Mouse (Mus musculus): ENCODE data around the gene Pou2f2. TPM values are rescaled to one million over a fixed set of nuclear protein-coding genes. Genes with fewer than 3 reads are reported as not detected.

The Pou2f2 gene
- total and polyA plus RNA-seq, 2 experiments from 2014 or later, result 6.0 to 21.2 TPM

DNA sequence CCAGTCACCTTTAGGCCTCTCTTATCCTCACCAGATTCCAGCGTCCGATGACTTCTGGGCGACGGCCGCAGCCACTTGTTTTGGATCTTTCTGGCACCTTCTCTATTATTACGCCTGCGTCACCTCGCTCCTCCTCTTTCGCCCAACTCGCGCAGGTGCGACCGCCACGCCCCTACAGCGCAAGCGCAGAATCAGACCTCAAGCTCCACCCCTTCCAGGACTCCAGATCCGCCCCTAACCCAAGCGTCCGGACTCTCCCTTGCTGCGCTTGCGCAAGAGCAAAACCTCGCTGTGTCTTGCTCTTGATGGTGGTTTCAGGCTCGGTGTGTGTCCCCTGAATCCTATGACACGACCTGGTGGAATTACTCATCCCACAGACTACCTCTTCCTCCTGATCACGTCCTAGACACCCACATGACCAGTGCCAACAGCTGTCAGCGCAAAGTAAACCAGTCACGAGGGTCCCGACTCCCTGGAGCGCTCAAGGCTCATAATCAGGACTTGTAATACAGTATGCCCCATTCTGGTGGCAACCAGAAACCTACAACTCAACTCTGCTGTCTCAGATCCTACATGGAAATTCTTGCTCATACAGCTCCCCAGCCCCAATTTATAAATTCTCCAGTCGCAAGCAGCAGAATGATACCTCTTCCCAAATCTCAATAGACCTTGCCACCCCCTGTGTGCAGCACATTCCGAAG is 40.4 kb upstream of the Pou2f2 start:
- Histone ChIP-seq H3K4me3 (ENCODE audit: low read depth, low read length) (peak overlapping the region; percentile 67), H3K9ac (peak overlapping the region; percentile 76), H3K36me3 (ENCODE audit: insufficient read depth) (peaks cover 15% of the 10 kb centered on the region; the same call in 1 of the 2 replicates), H3K27me3 (ENCODE audit: insufficient read depth, low read length) (no peaks in the 10 kb centered on the region), H3K27ac (ENCODE audit: low read depth, low read length) (peak overlapping the region; percentile 88), H3K9me3 (ENCODE audit: low read length) (no peaks in the 10 kb centered on the region), H3K4me1 (ENCODE audit: insufficient read depth) (peaks cover 12% of the 10 kb centered on the region), H3K4me2 (ENCODE audit: low read depth) (peak overlapping the region; percentile 96)
- DNase-seq (peak; percentile 95), ATAC-seq (peak; percentile 47)
- 3% methylated on average over 31 of the region's 31 CpGs for WGBS
- no peak for TF ChIP-seq CTCF (IDR thresholded peaks at IDR 0.05; ENCODE audit: low read depth)

DNA sequence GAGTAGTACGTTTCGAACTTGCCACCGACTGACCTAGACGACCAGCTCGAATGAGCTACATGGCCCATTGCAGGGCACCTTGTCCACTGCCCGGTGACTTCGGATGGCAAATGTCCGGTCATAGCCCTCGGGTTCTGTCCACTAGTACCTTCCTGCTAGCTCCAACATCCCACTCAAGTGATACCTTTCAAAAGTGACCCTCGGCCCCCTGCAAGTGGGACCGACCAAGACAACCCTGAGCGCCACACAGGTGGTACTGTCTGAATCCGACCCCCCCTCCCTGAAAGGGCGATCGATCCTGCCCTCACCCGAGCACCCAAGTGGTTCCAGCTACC is 39.9 kb upstream of the Pou2f2 start:
- DNase-seq (no peak), ATAC-seq (no peak)
- no peak for TF ChIP-seq CTCF (IDR thresholded peaks at IDR 0.05; ENCODE audit: low read depth)
- Histone ChIP-seq H3K27ac (ENCODE audit: low read depth, low read length) (peak overlapping the region; percentile 88; the same call in 1 of the 2 replicates), H3K4me2 (ENCODE audit: low read depth) (peak overlapping the region; percentile 96), H3K36me3 (ENCODE audit: insufficient read depth) (peaks cover 13% of the 10 kb centered on the region; the same call in 1 of the 2 replicates), H3K4me1 (ENCODE audit: insufficient read depth) (peaks cover 12% of the 10 kb centered on the region), H3K27me3 (ENCODE audit: insufficient read depth, low read length) (no peaks in the 10 kb centered on the region), H3K9ac (peak overlapping the region; percentile 76), H3K9me3 (ENCODE audit: low read length) (no peaks in the 10 kb centered on the region), H3K4me3 (ENCODE audit: low read depth, low read length) (peak overlapping the region; percentile 67)
- 1% methylated on average over 16 of the region's 16 CpGs for WGBS

DNA sequence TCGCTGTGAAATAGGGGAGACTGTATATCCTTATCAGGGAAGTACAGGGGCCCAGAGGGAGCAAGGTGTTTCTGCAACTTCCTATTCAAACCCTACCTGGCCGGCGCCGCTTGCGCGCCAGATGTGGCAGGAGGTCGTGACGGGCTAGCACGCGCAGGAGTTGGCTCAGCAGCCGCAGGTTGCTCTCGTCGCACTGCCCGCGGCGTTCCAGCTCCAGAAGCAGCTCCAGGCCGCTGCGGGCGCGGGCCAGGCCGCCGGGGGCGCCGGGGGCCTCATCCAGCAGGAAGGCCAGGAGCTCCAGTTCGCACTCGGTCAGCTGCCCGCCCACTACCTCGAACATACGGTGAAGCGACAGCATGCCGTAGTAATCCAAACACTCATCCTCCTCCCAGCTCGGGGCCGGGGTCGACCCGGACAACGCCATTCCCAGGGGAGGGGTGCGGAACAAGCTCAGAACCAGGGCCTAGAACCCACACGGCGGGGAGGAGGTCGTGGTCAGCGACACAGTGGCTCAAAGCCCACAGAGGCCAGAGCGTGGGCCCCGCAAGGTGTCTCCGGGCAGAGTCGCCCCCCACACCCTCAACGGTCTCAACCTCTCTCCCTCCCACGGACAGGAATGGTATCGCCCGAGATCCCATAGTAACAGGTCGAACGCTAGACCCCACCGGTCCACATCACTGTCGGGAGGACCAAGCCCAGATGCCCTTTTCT is 39.3 kb upstream of the Pou2f2 start:
- DNase-seq (peak; percentile 62), ATAC-seq (no peak)
- peak overlapping the region; percentile 67 for H3K4me3 ChIP-seq (ENCODE audit: low read depth, low read length)
- H3K4me2 ChIP-seq (ENCODE audit: low read depth), result peak overlapping the region; percentile 96
- no peaks in the 10 kb centered on the region for H3K9me3 ChIP-seq (ENCODE audit: low read length)
- no peaks in the 10 kb centered on the region for H3K27me3 ChIP-seq (ENCODE audit: insufficient read depth, low read length)
- WGBS, result 1% methylated on average over 53 of the region's 53 CpGs
- TF ChIP-seq CTCF (IDR thresholded peaks at IDR 0.05; ENCODE audit: low read depth), result peak; percentile 33; the same call in 1 of the 2 replicates
- peaks cover 12% of the 10 kb centered on the region for H3K4me1 ChIP-seq (ENCODE audit: insufficient read depth)
- H3K36me3 ChIP-seq (ENCODE audit: insufficient read depth), result peaks cover 14% of the 10 kb centered on the region; the same call in 1 of the 2 replicates
- peak overlapping the region; percentile 76 for H3K9ac ChIP-seq
- peak overlapping the region; percentile 88; the same call in 1 of the 2 replicates for H3K27ac ChIP-seq (ENCODE audit: low read depth, low read length)

DNA sequence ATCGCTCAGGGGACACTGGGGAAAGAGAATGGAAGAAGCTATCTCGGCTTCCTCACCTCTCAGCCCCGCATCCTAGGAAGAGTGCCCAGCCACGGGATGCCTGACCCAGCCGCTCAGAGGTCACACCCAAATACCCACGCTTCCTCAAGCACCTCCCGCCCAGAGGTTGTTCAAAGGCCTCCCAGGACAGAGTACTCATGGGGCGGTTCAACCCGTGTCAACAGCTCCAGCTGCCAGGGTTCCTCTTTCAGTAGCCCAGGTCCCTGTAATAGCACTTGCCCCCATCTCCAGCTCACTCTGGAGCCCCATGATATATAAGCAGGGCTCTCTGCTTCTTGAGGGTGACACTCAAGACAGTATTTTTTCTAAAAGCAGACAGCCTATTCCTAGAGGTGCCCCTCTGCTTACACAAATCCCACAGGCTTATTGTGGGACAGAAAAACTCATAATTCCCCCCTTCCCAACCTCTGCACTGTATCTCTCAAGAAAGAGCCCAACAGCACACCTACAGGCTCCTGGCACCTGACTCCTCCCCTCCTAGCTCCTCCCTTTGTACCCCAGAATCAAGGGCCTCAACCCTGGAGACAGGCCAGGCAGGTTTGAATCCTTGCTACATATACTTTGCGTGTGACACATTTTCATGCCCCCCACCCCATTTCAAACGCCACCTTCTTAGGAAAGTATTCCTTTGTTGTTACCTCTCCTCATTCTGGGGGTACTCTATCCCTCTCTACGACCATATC is 38.3 kb upstream of the Pou2f2 start:
- Histone ChIP-seq H3K4me1 (ENCODE audit: insufficient read depth) (peaks cover 12% of the 10 kb centered on the region), H3K27me3 (ENCODE audit: insufficient read depth, low read length) (no peaks in the 10 kb centered on the region), H3K27ac (ENCODE audit: low read depth, low read length) (no peak overlapping the region), H3K9me3 (ENCODE audit: low read length) (no peaks in the 10 kb centered on the region), H3K9ac (0 out of 2 replicates have a peak overlapping the region, but pooled peaks have one; percentile 76), H3K4me2 (ENCODE audit: low read depth) (0 out of 2 replicates have a peak overlapping the region, but pooled peaks have one; percentile 96), H3K4me3 (ENCODE audit: low read depth, low read length) (no peak overlapping the region), H3K36me3 (ENCODE audit: insufficient read depth) (peaks cover 16% of the 10 kb centered on the region; the same call in 1 of the 2 replicates)
- no peak for TF ChIP-seq CTCF (IDR thresholded peaks at IDR 0.05; ENCODE audit: low read depth)
- ATAC-seq (no peak), DNase-seq (no peak)
- WGBS, result 74% methylated on average over 12 of the region's 12 CpGs

DNA sequence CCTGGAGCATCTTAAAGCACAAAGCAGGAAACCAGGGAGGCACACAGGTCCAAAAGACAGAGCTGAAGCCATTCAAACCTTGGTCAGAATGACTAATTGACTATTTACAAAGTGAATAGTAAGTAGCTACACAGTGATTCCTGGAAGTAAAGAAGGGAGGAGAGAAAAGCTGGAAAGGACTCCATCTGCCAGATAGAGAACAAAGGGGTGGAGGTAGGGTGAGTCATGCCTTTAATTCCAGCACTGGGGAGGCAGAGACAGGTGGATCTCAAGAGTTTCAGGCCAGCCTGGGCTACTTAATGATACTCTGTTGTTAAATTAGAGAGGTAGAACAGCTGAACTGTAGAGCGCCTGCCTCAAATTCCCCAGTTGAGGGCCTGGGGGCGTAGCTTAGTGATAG is 34.6 kb upstream of the Pou2f2 start:
- DNase-seq, result no peak
- Histone ChIP-seq H3K4me2 (ENCODE audit: low read depth) (no peak overlapping the region), H3K27ac (ENCODE audit: low read depth, low read length) (no peak overlapping the region), H3K4me3 (ENCODE audit: low read depth, low read length) (no peak overlapping the region), H3K9me3 (ENCODE audit: low read length) (no peaks in the 10 kb centered on the region), H3K27me3 (ENCODE audit: insufficient read depth, low read length) (no peaks in the 10 kb centered on the region), H3K4me1 (ENCODE audit: insufficient read depth) (no peaks in the 10 kb centered on the region; the same call in 1 of the 2 replicates), H3K9ac (no peak overlapping the region), H3K36me3 (ENCODE audit: insufficient read depth) (peaks cover 38% of the 10 kb centered on the region)
- 81% methylated on average over 2 of the region's 2 CpGs for WGBS
- no peak for ATAC-seq
- TF ChIP-seq CTCF (IDR thresholded peaks at IDR 0.05; ENCODE audit: low read depth), result no peak

DNA sequence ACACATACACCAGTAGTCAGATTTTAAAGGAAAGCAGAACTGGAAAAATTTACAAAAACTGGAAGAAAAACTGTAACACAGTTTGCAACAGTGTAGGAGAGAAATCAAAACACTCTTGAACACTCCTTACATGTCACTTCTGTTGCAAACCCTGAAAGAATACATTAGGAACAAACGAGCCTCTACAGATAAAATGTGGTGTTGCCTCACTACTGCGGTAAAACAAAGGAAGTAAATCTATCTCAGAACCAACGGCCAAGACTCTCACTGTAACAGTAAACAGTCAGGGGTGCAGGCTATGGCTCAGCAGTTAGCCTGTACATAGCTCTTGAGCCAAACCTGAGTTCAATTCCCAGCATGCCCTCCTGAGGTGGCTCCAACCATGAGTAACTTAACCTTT is 33.6 kb upstream of the Pou2f2 start:
- 67% methylated on average over 3 of the region's 3 CpGs for WGBS
- Histone ChIP-seq H3K9ac (no peak overlapping the region), H3K27me3 (ENCODE audit: insufficient read depth, low read length) (no peaks in the 10 kb centered on the region), H3K27ac (ENCODE audit: low read depth, low read length) (no peak overlapping the region), H3K4me3 (ENCODE audit: low read depth, low read length) (no peak overlapping the region), H3K4me1 (ENCODE audit: insufficient read depth) (no peaks in the 10 kb centered on the region), H3K4me2 (ENCODE audit: low read depth) (no peak overlapping the region), H3K9me3 (ENCODE audit: low read length) (no peaks in the 10 kb centered on the region), H3K36me3 (ENCODE audit: insufficient read depth) (peaks cover 44% of the 10 kb centered on the region)
- no peak for TF ChIP-seq CTCF (IDR thresholded peaks at IDR 0.05; ENCODE audit: low read depth)
- ATAC-seq, result no peak
- DNase-seq, result no peak
